Mouse (Mus musculus): Measurements from ENCODE around the gene Mptx1.

GRCm38 (mm10) chr1:174364882-174365451 lies 34.6 kb downstream of the Mptx1 start, which contains the start of gene Olfr417:
- TF ChIP-seq CTCF (IDR thresholded peaks at IDR 0.05; ENCODE audit: control insufficient read depth, insufficient read depth, insufficient read length) = no peak
- no peak for TF ChIP-seq MAX (IDR thresholded peaks at IDR 0.05)

Data from C2C12 (cell line).